Mouse (Mus musculus) heart, embryonic 14.5 days (tissue): ENCODE data around the gene Pih1d1. TPM values are rescaled to one million over a fixed set of nuclear protein-coding genes. Genes with fewer than 3 reads are reported as not detected.

Experiments
- ATAC-seq: fragments of 200-750 bp; cut with Nextera tagmentation; 2 replicates; pipeline ENCODE4 v1.8.0; 2017; ENCODE audit warnings: low read depth, moderate TSS enrichment; ENCODE audit not compliant: insufficient number of reproducible peaks, insufficient read depth, low FRiP score
- H3K27ac ChIP-seq, 2 experiments: fragments of 200-500 bp in 1 of 2; fragments of 300-500 bp in 1 of 2; sonication (generic) in 1 of 2; replicated peaks in 1 of 2; 2 replicates each; pipeline ENCODE4 v1.5.1; 2012 to 2014; ENCODE audit warnings: low read depth in 2 of 2, low read length in 2 of 2, control low read depth in 1 of 2, mild to moderate bottlenecking in 1 of 2, mixed read lengths in 1 of 2; ENCODE audit not compliant: control insufficient read depth in 1 of 2, insufficient read depth in 1 of 2
- H3K27me3 ChIP-seq: fragments of 300-500 bp; sonication (generic); 2 replicates; pipeline ENCODE4 v1.6.1; 2014; ENCODE audit warnings: mild to moderate bottlenecking, low read length, control low read depth; ENCODE audit not compliant: control insufficient read depth, insufficient read depth
- H3K36me3 ChIP-seq: fragments of 300-500 bp; sonication (generic); 2 replicates; pipeline ENCODE4 v1.6.1; 2014; ENCODE audit warnings: mild to moderate bottlenecking, control low read depth, low read length, mixed read lengths; ENCODE audit not compliant: control insufficient read depth, insufficient read depth
- H3K4me1 ChIP-seq, 2 experiments: fragments of 200-500 bp in 1 of 2; fragments of 300-500 bp in 1 of 2; sonication (generic) in 1 of 2; 2 replicates each; pipeline ENCODE4 v1.6.1; 2012 to 2014; ENCODE audit warnings: low read length in 2 of 2, control low read depth in 1 of 2, mixed read lengths in 1 of 2; ENCODE audit not compliant: control insufficient read depth in 2 of 2, insufficient read depth in 2 of 2
- H3K4me2 ChIP-seq: fragments of 300-500 bp; sonication (generic); 2 replicates; pipeline ENCODE4 v1.6.1; 2014; ENCODE audit warnings: mild to moderate bottlenecking, low read length
- H3K4me3 ChIP-seq, 2 experiments: fragments of 200-500 bp in 1 of 2; fragments of 300-500 bp in 1 of 2; sonication (generic) in 1 of 2; 2 replicates each; pipeline ENCODE4 v1.5.1; 2012 to 2014; ENCODE audit warnings: low read length in 2 of 2, mild to moderate bottlenecking in 2 of 2, control low read depth in 1 of 2, low read depth in 1 of 2, moderate library complexity in 1 of 2; ENCODE audit not compliant: control insufficient read depth in 1 of 2, insufficient read depth in 1 of 2
- H3K9ac ChIP-seq: fragments of 300-500 bp; sonication (generic); 2 replicates; pipeline ENCODE4 v1.6.1; 2014; ENCODE audit warnings: mild to moderate bottlenecking, low read length
- H3K9me3 ChIP-seq: fragments of 300-500 bp; sonication (generic); 2 replicates; pipeline ENCODE4 v1.6.1; 2016; ENCODE audit warnings: low read length, control low read depth; ENCODE audit not compliant: control insufficient read depth
- WGBS: fragments of 180-500 bp; shearing (Covaris S2); extraction: QIAGEN DNeasy Blood & Tissue Kit; methylation state at CpG from one replicate; pipeline ENCODE4 v1.1.7; 2014; 5-methylcytosine and 5-hydroxymethylcytosine counted together
- polyA plus RNA-seq: library from polyadenylated mRNA; unstranded; fragments of >200 nt; fragmentation: Nextera tagmentation; extraction: Ambion mirVana; gene quantifications from 2 replicates; pipeline ENCODE4 v1.2.1, GENCODE M21; 2014

Gene Pih1d1
- polyA plus RNA-seq, 1 experiment from 2014 or later, result 94.5 TPM

DNA sequence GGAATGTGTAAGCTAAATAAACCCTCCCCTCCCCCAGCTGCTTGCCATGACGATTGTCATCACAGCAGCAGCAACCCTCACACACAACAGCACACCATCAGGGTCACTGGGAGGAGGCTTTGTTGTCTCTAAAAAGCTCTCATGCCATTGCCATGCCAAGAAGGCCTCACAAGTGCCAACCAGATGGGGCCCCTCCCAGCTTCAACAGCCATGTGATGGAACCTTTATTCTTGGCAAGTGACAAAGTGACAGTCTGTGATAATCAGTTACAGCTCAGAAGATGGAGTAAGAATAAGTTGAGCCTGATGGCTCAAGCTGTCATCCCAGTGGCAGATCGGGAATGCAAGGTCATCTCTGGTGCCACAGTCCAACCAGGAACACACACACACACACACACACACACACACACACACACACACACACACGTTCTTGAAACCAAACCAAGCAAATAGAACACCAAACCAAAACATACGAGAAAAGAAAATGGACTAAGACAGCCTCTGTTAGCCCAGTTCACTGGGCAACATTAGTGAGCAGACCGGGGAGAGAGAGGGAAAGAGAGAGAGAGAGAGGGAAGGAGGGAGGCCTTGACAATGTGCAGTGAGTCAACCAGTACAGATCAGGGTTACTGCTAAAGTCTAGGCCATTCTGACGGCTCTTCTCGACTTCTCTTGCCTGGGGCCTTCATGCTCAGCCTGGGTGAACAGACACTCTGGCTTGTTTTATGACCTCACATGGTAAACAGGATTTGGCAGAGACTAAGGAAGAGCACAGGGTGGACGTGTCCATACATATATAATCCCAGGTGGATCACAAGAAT is 14.0 kb upstream of the Pih1d1 start:
- no peak for ATAC-seq
- H3K4me1 ChIP-seq, result peaks cover 0 to 5% of the 10 kb centered on the region in 2 experiments; a peak in 2 of 4 replicates
- no peak overlapping the region for H3K9ac ChIP-seq
- 67% methylated on average over 8 of the region's 8 CpGs for WGBS
- no peak overlapping the region for H3K27ac ChIP-seq
- no peaks in the 10 kb centered on the region for H3K9me3 ChIP-seq
- H3K36me3 ChIP-seq, result peaks cover 32% of the 10 kb centered on the region
- no peak overlapping the region for H3K4me3 ChIP-seq
- H3K4me2 ChIP-seq, result no peak overlapping the region
- peaks cover 6% of the 10 kb centered on the region; the same call in 1 of the 2 replicates for H3K27me3 ChIP-seq

- H3K4me1 ChIP-seq, result no peaks in the 10 kb centered on the region; a peak in 1 of 4 replicates
- no peak overlapping the region for H3K4me2 ChIP-seq
- no peak overlapping the region for H3K27ac ChIP-seq
- no peak for ATAC-seq
- H3K36me3 ChIP-seq, result peaks cover 44% of the 10 kb centered on the region
- H3K27me3 ChIP-seq, result no peaks in the 10 kb centered on the region
- no peak overlapping the region for H3K4me3 ChIP-seq
- H3K9me3 ChIP-seq, result no peaks in the 10 kb centered on the region
- WGBS, result 92% methylated on average over 3 of the region's 3 CpGs
- no peak overlapping the region for H3K9ac ChIP-seq
Observed at GRCm38 (mm10) chr7:45141319-45141718, 12.8 kb upstream of the Pih1d1 start.

DNA sequence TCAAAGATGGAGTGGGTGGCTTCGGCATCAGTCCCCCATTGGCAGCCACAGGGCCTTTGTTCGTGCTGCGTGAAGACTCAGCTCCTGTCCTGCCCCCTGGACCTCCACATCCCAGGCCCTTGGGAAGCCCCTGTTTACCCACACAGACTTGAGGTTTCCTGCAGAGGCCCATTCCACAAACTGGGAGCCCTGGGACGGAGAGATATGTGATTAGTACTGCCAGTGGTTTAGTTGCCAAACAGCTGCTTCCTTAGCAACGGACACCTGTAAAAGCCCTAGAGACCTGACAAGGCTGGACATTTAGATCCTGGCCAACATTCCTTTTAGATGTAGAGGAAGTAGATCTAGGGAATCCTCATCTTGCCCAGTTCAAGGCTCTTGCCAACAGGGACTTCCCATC is 12.2 kb upstream of the Pih1d1 start:
- 86% methylated on average over 5 of the region's 5 CpGs for WGBS
- no peak for ATAC-seq
- Histone ChIP-seq H3K36me3 (peaks cover 45% of the 10 kb centered on the region), H3K9me3 (no peaks in the 10 kb centered on the region), H3K27me3 (no peaks in the 10 kb centered on the region), H3K27ac (no peak overlapping the region), H3K4me3 (no peak overlapping the region), H3K9ac (no peak overlapping the region), H3K4me1 (no peaks in the 10 kb centered on the region; a peak in 1 of 4 replicates), H3K4me2 (no peak overlapping the region)

DNA sequence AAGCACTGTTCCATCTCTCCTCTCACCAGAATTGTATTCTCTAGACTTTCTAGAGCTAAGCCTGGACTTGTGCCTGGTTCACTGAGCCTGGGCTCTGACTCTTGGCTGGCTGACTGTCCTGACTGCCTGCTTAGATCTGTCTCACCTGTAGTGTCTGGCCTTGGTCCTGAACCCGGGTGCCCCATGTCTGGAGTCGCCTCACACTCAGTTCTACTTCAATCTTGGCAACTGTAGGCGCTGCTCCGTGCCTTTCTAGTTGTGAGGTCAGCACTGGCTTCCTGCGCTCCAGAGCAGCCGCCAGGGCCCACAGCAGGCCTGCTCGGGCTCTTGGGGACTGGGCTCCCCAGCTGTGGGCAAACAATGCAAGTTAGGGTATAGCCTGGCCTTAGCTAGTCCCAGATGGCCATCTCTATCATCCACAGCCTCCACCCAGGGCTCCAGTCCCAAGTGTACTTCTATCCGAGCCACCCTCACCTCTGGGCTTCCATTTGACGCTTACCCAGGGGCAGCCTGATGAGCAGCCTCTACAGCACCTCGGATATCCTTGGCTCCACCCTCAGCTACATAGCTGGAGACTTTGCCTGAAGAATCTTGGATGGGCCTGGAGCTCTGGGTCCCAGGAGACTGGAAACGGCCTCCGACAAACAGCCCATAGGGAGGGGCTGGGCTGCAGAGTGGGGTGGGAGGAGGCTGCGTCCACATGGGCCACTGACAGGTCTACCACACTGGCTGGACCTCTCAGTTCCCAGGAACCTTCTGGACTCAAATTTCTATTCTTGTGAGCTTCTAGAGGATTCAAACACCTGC is 9.5 kb upstream of the Pih1d1 start:
- Histone ChIP-seq H3K9ac (no peak overlapping the region), H3K4me3 (no peak overlapping the region), H3K4me1 (no peaks in the 10 kb centered on the region), H3K27me3 (no peaks in the 10 kb centered on the region), H3K27ac (no peak overlapping the region), H3K4me2 (no peak overlapping the region), H3K9me3 (no peaks in the 10 kb centered on the region), H3K36me3 (peaks cover 59% of the 10 kb centered on the region)
- no peak for ATAC-seq
- 85% methylated on average over 13 of the region's 13 CpGs for WGBS

DNA sequence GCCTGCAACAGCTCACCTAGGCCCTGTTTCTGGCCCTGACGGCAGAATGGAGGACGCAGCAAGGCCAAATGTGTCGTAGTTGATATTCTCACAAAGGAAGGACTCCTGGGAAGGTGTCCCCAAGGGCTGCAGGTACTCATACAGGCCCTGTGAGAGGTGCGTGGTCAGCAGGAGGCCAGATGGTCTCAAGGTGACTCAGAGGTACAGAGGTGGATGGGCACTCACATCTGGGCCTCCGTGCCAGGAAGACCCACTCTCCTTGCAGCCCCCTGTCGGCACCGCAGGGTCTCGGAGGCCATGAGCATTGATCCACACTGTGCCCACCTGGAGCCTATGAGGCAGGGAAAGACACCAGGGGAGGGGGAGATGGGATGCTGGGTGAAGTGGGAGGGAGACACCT is 8.6 kb upstream of the Pih1d1 start:
- H3K4me3 ChIP-seq, result no peak overlapping the region
- 90% methylated on average over 8 of the region's 8 CpGs for WGBS
- H3K27ac ChIP-seq, result no peak overlapping the region
- H3K4me2 ChIP-seq, result no peak overlapping the region
- H3K4me1 ChIP-seq, result no peaks in the 10 kb centered on the region
- no peaks in the 10 kb centered on the region for H3K9me3 ChIP-seq
- H3K27me3 ChIP-seq, result no peaks in the 10 kb centered on the region
- peaks cover 59% of the 10 kb centered on the region for H3K36me3 ChIP-seq
- ATAC-seq, result no peak
- no peak overlapping the region for H3K9ac ChIP-seq

DNA sequence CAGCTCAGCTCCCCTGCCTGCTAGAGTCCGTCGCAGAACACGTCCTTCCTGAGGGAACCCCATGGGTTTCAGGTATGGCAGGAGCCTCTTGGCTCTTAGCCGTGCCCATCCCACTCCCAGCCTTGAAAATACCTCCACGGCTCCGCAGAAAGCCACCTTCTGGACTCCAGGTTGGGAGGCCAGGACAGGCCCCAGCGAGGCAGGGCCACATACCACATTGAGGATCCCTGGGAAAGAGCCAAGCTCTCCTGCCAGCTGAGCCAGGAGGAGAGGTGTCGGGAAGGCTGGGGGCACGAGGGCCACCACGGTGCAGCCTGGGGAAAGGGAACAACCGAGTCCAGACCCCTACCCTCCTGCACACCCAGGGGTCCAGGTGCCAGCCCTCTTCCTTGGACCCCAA is 6.8 kb upstream of the Pih1d1 start:
- H3K4me1 ChIP-seq, result no peaks in the 10 kb centered on the region
- H3K36me3 ChIP-seq, result peaks cover 53% of the 10 kb centered on the region
- no peak overlapping the region for H3K27ac ChIP-seq
- H3K4me2 ChIP-seq, result no peak overlapping the region
- H3K27me3 ChIP-seq, result no peaks in the 10 kb centered on the region
- no peak overlapping the region for H3K9ac ChIP-seq
- ATAC-seq, result no peak
- H3K4me3 ChIP-seq, result no peak overlapping the region
- no peaks in the 10 kb centered on the region for H3K9me3 ChIP-seq
- 90% methylated on average over 11 of the region's 11 CpGs for WGBS

- no peak overlapping the region for H3K4me2 ChIP-seq
- H3K4me3 ChIP-seq, result no peak overlapping the region
- no peak overlapping the region for H3K27ac ChIP-seq
- H3K36me3 ChIP-seq, result peaks cover 48% of the 10 kb centered on the region
- no peaks in the 10 kb centered on the region for H3K27me3 ChIP-seq
- 74% methylated on average over 11 of the region's 11 CpGs for WGBS
- ATAC-seq, result no peak
- H3K9me3 ChIP-seq, result no peaks in the 10 kb centered on the region
- H3K4me1 ChIP-seq, result no peaks in the 10 kb centered on the region
- no peak overlapping the region for H3K9ac ChIP-seq
Observed at GRCm38 (mm10) chr7:45147899-45148298, 6.2 kb upstream of the Pih1d1 start.
